Mouse (Mus musculus) CH12.LX (cell line): ENCODE measurements at regions not wholly inside any gene's neighbourhood (a gene's known extent, or its start where the extent isn't known, plus 50 kb on each side); places are given as distances from the start of the nearest gene placed in this dataset.

ENCODE experiments used
- DNase-seq: peaks from one replicate; pipeline ENCODE4 v3.0.0-alpha.2; 2013; ENCODE audit errors: extremely low read depth
- H3K27ac ChIP-seq: 2 replicates; pipeline ENCODE4 v1.5.1; 2012; ENCODE audit warnings: low read depth, mild to moderate bottlenecking, control low read depth, moderate library complexity; ENCODE audit not compliant: insufficient read depth
- H3K27me3 ChIP-seq: replicated peaks from 2 replicates; pipeline ENCODE3; 2012; ENCODE audit warnings: inconsistent platforms
- H3K36me3 ChIP-seq, 2 experiments: replicated peaks in 1 of 2; 2 replicates each; pipeline versions ENCODE3 to v1.6.1; 2012; ENCODE audit warnings: inconsistent platforms in 1 of 2, low read length in 1 of 2, mild to moderate bottlenecking in 1 of 2, mixed read lengths in 1 of 2, moderate library complexity in 1 of 2; ENCODE audit not compliant: control insufficient read depth in 1 of 2, insufficient read depth in 1 of 2
- H3K4me1 ChIP-seq, 2 experiments: 2 replicates each; pipeline ENCODE4 v1.6.1; 2012; ENCODE audit warnings: inconsistent platforms in 1 of 2, moderate library complexity in 1 of 2; ENCODE audit not compliant: insufficient read depth in 2 of 2, control insufficient read depth in 1 of 2
- H3K4me2 ChIP-seq: 2 replicates; pipeline ENCODE4 v1.6.1; 2012; ENCODE audit warnings: low read depth, mild to moderate bottlenecking, control low read depth; ENCODE audit not compliant: poor library complexity, insufficient read depth, severe bottlenecking
- H3K4me3 ChIP-seq, 3 experiments: fragments of 150-350 bp in 1 of 3; sonication (generic) in 1 of 3; replicated peaks in 1 of 3; 2 replicates each; pipeline versions ENCODE3 to v1.5.1; 2011 to 2012; ENCODE audit warnings: low read depth in 2 of 3, low read length in 2 of 3, mild to moderate bottlenecking in 2 of 3, moderate library complexity in 2 of 3, control low read depth in 1 of 3, improper control_type of control experiment in 1 of 3, inconsistent platforms in 1 of 3, mixed read lengths in 1 of 3; ENCODE audit not compliant: poor library complexity in 1 of 3
- H3K79me2 ChIP-seq: replicated peaks from 2 replicates; pipeline ENCODE4 v1.6.1; 2012; ENCODE audit warnings: mild to moderate bottlenecking, moderate library complexity; ENCODE audit not compliant: control insufficient read depth, poor library complexity, insufficient read depth, severe bottlenecking; ENCODE audit errors: extremely low read depth
- H3K9ac ChIP-seq: 2 replicates; pipeline ENCODE4 v1.6.1; 2012; ENCODE audit warnings: low read depth, mild to moderate bottlenecking, control low read depth, moderate library complexity; ENCODE audit not compliant: insufficient read depth
- H3K9me3 ChIP-seq: replicated peaks from 2 replicates; pipeline ENCODE3; 2012; ENCODE audit warnings: low read length, inconsistent platforms, mixed read lengths
- CHD1 ChIP-seq: IDR thresholded peaks from 2 replicates; pipeline ENCODE4 v1.6.1; 2012; ENCODE audit warnings: low read depth, low read length, improper control_type of control experiment, inconsistent platforms
- CHD2 ChIP-seq: IDR thresholded peaks from 2 replicates; pipeline ENCODE4 v1.6.1; 2011; ENCODE audit warnings: low read length, improper control_type of control experiment
- EP300 ChIP-seq: IDR thresholded peaks from 2 replicates; pipeline ENCODE4 v1.6.1; 2011; ENCODE audit warnings: low read length, improper control_type of control experiment
- ETS1 ChIP-seq: conservative IDR thresholded peaks from 2 replicates; pipeline ENCODE4 v1.6.1; 2012; ENCODE audit warnings: low read depth, mild to moderate bottlenecking, inconsistent platforms, low read length, improper control_type of control experiment, moderate library complexity
- GABPA ChIP-seq: IDR thresholded peaks from 2 replicates; pipeline ENCODE4 v1.6.1; 2012; ENCODE audit warnings: low read depth, low read length, improper control_type of control experiment, inconsistent platforms; ENCODE audit not compliant: insufficient replicate concordance
- IRF4 ChIP-seq: IDR thresholded peaks from 2 replicates; pipeline ENCODE4 v1.6.1; 2014; ENCODE audit warnings: low read depth, mild to moderate bottlenecking, inconsistent platforms, low read length, improper control_type of control experiment
- JUND ChIP-seq: conservative IDR thresholded peaks from 2 replicates; pipeline ENCODE4 v1.6.1; 2011; ENCODE audit warnings: low read depth, low read length, improper control_type of control experiment
- MAX ChIP-seq: IDR thresholded peaks from 2 replicates; pipeline ENCODE4 v1.6.1; 2011; ENCODE audit warnings: low read length, improper control_type of control experiment
- PAX5 ChIP-seq: IDR thresholded peaks from 2 replicates; pipeline ENCODE4 v1.6.1; 2012; ENCODE audit warnings: low read length, inconsistent platforms, mixed read lengths
- POLR2A ChIP-seq: IDR thresholded peaks from 2 replicates; pipeline ENCODE4 v1.6.1; 2011; ENCODE audit warnings: low read depth, mild to moderate bottlenecking, improper control_type of control experiment, low read length
- TBP ChIP-seq: conservative IDR thresholded peaks from 2 replicates; pipeline ENCODE4 v1.6.1; 2011; ENCODE audit warnings: low read depth, low read length, improper control_type of control experiment
- TCF12 ChIP-seq: IDR thresholded peaks from 2 replicates; pipeline ENCODE4 v1.6.1; 2014; ENCODE audit warnings: low read depth, mild to moderate bottlenecking, inconsistent platforms, low read length, improper control_type of control experiment
- UBTF ChIP-seq: IDR thresholded peaks from 2 replicates; pipeline ENCODE4 v1.6.1; 2012; ENCODE audit warnings: low read depth, mild to moderate bottlenecking, inconsistent platforms, low read length, improper control_type of control experiment, moderate library complexity
- ZMIZ1 ChIP-seq: IDR thresholded peaks from 2 replicates; pipeline ENCODE4 v1.6.1; 2012; ENCODE audit warnings: low read depth, mild to moderate bottlenecking, inconsistent platforms, low read length, improper control_type of control experiment
- dilution Hi-C: fragments of 300-500 bp; cut with MboI; formaldehyde crosslinking; loops from 2 replicates; pipeline ENCODE4 v1.14.3; 2020; ENCODE audit warnings: low sequenced_read_pairs; ENCODE audit not compliant: extremely low pct_unique_long_range_greater_than_20kb, extremely low pct_ligation_motif_present
- in situ Hi-C: fragments of 300-500 bp; cut with MboI; formaldehyde crosslinking; loops from 3 replicates; pipeline ENCODE4 v1.14.3; 2019; ENCODE audit warnings: low sequenced_read_pairs, low pct_ligation_motif_present, low pct_unique_long_range_greater_than_20kb, mixed read lengths

GRCm38 (mm10) chr13:83720883-83721371 is 217.1 kb downstream of the Mef2c start:
- DNase-seq = peak; percentile 71
- H3K36me3 ChIP-seq = peaks cover 0 to 3% of the 10 kb centered on the region in 2 experiments
- H3K27ac ChIP-seq = no peak overlapping the region
- H3K9me3 ChIP-seq = no peaks in the 10 kb centered on the region
- H3K27me3 ChIP-seq = no peaks in the 10 kb centered on the region
- no peaks in the 10 kb centered on the region for H3K79me2 ChIP-seq
- H3K4me2 ChIP-seq = peak overlapping the region; percentile 89
- H3K4me3 ChIP-seq = peak overlapping the region; percentile 44 to 74 (median 66)
- in situ Hi-C loops (no loop called here), dilution Hi-C loops (no loop called here)
- TF ChIP-seq CHD1 (no peak), TCF12 (peak; percentile 18; the same call in 1 of the 2 replicates), UBTF (peak; percentile 61; the same call in 1 of the 2 replicates), GABPA (no peak), POLR2A (peak; percentile 41; the same call in 1 of the 2 replicates), IRF4 (no peak), TBP (0 out of 2 replicates have a peak, but pooled peaks have one; percentile 38)
- peaks cover 0 to 24% of the 10 kb centered on the region in 2 experiments; a peak in 2 of 4 replicates for H3K4me1 ChIP-seq
- peak overlapping the region; percentile 51 for H3K9ac ChIP-seq

- peak; percentile 50 for DNase-seq
- Histone ChIP-seq H3K4me1 (peaks cover 0 to 24% of the 10 kb centered on the region in 2 experiments; a peak in 2 of 4 replicates), H3K27me3 (no peaks in the 10 kb centered on the region), H3K9ac (peak overlapping the region; percentile 51), H3K79me2 (no peaks in the 10 kb centered on the region), H3K9me3 (no peaks in the 10 kb centered on the region), H3K36me3 (peaks cover 0 to 5% of the 10 kb centered on the region in 2 experiments), H3K27ac (no peak overlapping the region), H3K4me3 (peak overlapping the region; percentile 44 to 74 (median 66)), H3K4me2 (peak overlapping the region; percentile 89)
- in situ Hi-C loops = no loop called here
- TF ChIP-seq CHD2 = no peak
- TF ChIP-seq TBP = no peak
- dilution Hi-C loops = no loop called here
These were observed 217.7 kb downstream of the Mef2c start for GRCm38 (mm10) chr13:83721563-83721962.

- Histone ChIP-seq H3K36me3 (peaks cover 0 to 9% of the 10 kb centered on the region in 2 experiments), H3K79me2 (no peaks in the 10 kb centered on the region), H3K4me1 (peaks cover 0 to 24% of the 10 kb centered on the region in 2 experiments; a peak in 2 of 4 replicates), H3K4me2 (peak overlapping the region; percentile 89), H3K27ac (no peak overlapping the region), H3K9ac (no peak overlapping the region), H3K4me3 (peak overlapping the region in 1 of 3 experiments; percentile 74), H3K9me3 (peaks cover 2% of the 10 kb centered on the region), H3K27me3 (no peaks in the 10 kb centered on the region)
- DNase-seq = no peak
- in situ Hi-C loops = no loop called here
- dilution Hi-C loops = no loop called here
- TF ChIP-seq JUND = no peak
- TF ChIP-seq ETS1 = no peak
- no peak for TF ChIP-seq ZMIZ1
- TF ChIP-seq EP300 = no peak
- no peak for TF ChIP-seq PAX5
- TF ChIP-seq MAX = no peak
These were observed 218.4 kb downstream of the Mef2c start for GRCm38 (mm10) chr13:83722241-83722640.
